Mouse (Mus musculus): Measurements from ENCODE around the gene Mark4.

Mark4 gene

GRCm38 (mm10) chr7:19394484-19394883 lies 64.1 kb downstream of the Mark4 start:
- no peak for DNase-seq

DNA sequence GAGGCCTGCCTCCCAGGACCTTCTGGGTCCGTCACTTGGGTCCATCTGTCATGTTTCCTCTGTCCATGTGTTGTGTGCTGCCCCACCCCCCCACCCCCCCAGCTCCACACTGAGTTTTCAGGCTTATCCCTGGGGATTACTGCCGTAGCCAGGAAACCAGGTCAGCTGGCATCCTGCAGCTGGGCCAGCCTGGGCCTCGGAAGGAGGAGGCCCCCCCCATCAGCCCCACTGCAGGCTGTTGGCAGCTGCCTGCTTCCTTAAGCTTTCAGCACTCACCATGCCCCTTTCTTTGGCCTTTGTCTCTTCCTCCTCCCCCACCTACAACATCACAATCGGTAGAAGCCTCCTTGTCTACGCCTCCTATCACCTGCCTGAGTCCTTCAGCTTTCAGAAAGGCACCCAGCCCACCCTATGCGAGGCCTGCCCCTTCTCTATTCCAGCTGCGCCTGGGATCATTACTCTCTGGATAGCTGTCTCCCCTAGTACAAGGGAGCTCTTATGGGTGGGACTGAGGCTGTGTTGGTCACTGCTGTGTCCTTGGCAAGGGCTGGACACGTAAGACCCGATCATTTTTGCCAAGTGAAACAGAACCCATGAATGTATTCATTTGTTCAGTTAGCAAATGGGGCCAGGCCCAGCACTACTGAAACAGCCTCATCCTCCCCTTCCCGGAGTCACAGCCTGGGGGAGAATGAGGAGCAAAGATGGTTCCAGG lies 69.8 kb downstream of the Mark4 start:
- no peak for DNase-seq

- DNase-seq = no peak
These were observed 74.9 kb downstream of the Mark4 start for GRCm38 (mm10) chr7:19383708-19384107.

- DNase-seq = no peak
These were observed 76.5 kb downstream of the Mark4 start for GRCm38 (mm10) chr7:19382166-19382541.

DNA sequence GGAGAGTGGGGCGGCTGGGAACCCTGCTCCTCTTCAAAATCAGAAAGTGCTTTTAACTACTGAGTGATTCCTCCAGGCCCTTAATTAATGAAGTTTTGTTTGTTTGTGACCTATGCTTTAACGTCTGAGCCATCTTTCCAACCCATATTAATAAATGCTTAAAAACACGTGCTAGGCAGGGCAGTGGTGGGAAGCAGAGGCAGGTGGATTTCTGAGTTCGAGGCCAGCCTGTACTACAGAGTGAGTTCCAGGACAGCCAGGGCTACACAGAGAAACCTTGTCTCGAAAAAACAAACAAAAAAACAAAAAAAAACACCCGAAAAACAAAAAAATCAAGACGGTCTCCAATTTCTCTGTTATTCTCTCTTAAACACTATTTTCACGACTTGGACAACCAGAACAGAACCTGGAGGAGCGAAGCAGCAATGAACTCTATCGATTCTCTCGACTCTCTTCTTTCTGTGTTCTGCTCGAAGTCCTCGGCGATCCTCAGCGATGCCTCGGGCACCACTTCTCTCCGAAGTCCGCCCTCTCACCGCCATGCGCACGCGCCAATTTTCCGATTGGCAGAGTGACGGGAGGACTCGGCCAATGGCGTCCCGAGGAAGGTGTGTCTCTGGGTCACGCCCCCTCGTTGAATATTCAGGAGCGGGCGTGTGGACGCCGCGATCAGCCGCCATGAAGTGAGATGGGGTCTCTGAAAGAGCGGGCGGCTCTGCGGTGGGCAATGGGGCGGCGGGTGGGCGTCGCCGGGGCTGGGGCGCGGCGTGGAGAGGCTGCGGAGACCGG lies 77.0 kb downstream of the Mark4 start, which contains the start of gene Ercc2:
Gene Ercc2, plus strand, starts transcription at position 634 of the 789 bp plus-strand sequence.
- peak; percentile 99 for DNase-seq

DNA sequence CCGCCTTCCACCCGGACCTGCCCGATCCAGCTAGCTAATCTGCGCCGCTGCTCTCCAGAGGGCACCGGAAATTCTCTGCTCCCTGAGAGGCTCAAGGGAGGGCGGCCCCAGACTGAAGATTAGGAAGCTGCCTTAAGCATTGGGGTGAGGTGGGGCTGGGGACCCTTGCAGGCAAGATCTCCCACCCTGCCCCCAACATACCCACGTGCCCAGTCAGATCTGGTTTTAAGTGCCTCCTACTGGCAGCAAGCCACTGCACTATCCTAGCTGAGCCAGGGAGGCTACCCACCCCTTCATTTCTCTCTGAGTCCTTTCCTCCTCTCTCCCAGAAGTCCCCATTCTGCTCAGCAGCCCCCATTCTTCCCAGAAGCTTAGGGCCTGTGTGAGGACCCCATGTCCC lies 80.6 kb downstream of the Mark4 start:
- no peak for DNase-seq

GRCm38 (mm10) chr7:19376019-19376418 lies 82.6 kb downstream of the Mark4 start:
- no peak for DNase-seq

GRCm38 (mm10) chr7:19375368-19375767 lies 83.3 kb downstream of the Mark4 start:
- DNase-seq = no peak

All from kidney, postnatal 10 days (tissue).